Mouse (Mus musculus): ENCODE results near the gene Sirpa.

Gene Sirpa

GRCm38 (mm10) chr2:129620148-129620547, 27.5 kb downstream of the Sirpa start:
- no peak for TF ChIP-seq GATA4 (IDR thresholded peaks at IDR 0.05; ENCODE audit: insufficient replicate concordance, low read length)

- no peak for TF ChIP-seq GATA4 (IDR thresholded peaks at IDR 0.05; ENCODE audit: insufficient replicate concordance, low read length)
Measured at GRCm38 (mm10) chr2:129620881-129621280, 28.2 kb downstream of the Sirpa start.

GRCm38 (mm10) chr2:129621654-129622490, 29.2 kb downstream of the Sirpa start:
- TF ChIP-seq GATA4 (IDR thresholded peaks at IDR 0.05; ENCODE audit: insufficient replicate concordance, low read length), result no peak

GRCm38 (mm10) chr2:129622918-129623317, 30.3 kb downstream of the Sirpa start:
- no peak for TF ChIP-seq GATA4 (IDR thresholded peaks at IDR 0.05; ENCODE audit: insufficient replicate concordance, low read length)

- TF ChIP-seq GATA4 (IDR thresholded peaks at IDR 0.05; ENCODE audit: insufficient replicate concordance, low read length), result no peak
Measured at GRCm38 (mm10) chr2:129623771-129624170, 31.1 kb downstream of the Sirpa start.

GRCm38 (mm10) chr2:129624246-129624918, 31.7 kb downstream of the Sirpa start:
- no peak for TF ChIP-seq GATA4 (IDR thresholded peaks at IDR 0.05; ENCODE audit: insufficient replicate concordance, low read length)

GRCm38 (mm10) chr2:129624956-129625355, 32.3 kb downstream of the Sirpa start:
- no peak for TF ChIP-seq GATA4 (IDR thresholded peaks at IDR 0.05; ENCODE audit: insufficient replicate concordance, low read length)

- TF ChIP-seq GATA4 (IDR thresholded peaks at IDR 0.05; ENCODE audit: insufficient replicate concordance, low read length), result no peak
Measured at GRCm38 (mm10) chr2:129625845-129626244, 33.2 kb downstream of the Sirpa start.

GRCm38 (mm10) chr2:129626621-129627061, 34.0 kb downstream of the Sirpa start:
- no peak for TF ChIP-seq GATA4 (IDR thresholded peaks at IDR 0.05; ENCODE audit: insufficient replicate concordance, low read length)

- TF ChIP-seq GATA4 (IDR thresholded peaks at IDR 0.05; ENCODE audit: insufficient replicate concordance, low read length), result no peak
Measured at GRCm38 (mm10) chr2:129627133-129627532, 34.5 kb downstream of the Sirpa start.

- no peak for TF ChIP-seq GATA4 (IDR thresholded peaks at IDR 0.05; ENCODE audit: insufficient replicate concordance, low read length)
Measured at GRCm38 (mm10) chr2:129627811-129628210, 35.2 kb downstream of the Sirpa start.

- no peak for TF ChIP-seq GATA4 (IDR thresholded peaks at IDR 0.05; ENCODE audit: insufficient replicate concordance, low read length)
Measured at GRCm38 (mm10) chr2:129628456-129629185, 36.0 kb downstream of the Sirpa start.

- no peak for TF ChIP-seq GATA4 (IDR thresholded peaks at IDR 0.05; ENCODE audit: insufficient replicate concordance, low read length)
Measured at GRCm38 (mm10) chr2:129629786-129630531, 37.3 kb downstream of the Sirpa start.

- TF ChIP-seq GATA4 (IDR thresholded peaks at IDR 0.05; ENCODE audit: insufficient replicate concordance, low read length), result no peak
Measured at GRCm38 (mm10) chr2:129630532-129630886, 37.9 kb downstream of the Sirpa start.

Data from liver, adult (tissue).